ENCODE assay signal across 23 mouse cellular contexts in the genomic region with DNA sequence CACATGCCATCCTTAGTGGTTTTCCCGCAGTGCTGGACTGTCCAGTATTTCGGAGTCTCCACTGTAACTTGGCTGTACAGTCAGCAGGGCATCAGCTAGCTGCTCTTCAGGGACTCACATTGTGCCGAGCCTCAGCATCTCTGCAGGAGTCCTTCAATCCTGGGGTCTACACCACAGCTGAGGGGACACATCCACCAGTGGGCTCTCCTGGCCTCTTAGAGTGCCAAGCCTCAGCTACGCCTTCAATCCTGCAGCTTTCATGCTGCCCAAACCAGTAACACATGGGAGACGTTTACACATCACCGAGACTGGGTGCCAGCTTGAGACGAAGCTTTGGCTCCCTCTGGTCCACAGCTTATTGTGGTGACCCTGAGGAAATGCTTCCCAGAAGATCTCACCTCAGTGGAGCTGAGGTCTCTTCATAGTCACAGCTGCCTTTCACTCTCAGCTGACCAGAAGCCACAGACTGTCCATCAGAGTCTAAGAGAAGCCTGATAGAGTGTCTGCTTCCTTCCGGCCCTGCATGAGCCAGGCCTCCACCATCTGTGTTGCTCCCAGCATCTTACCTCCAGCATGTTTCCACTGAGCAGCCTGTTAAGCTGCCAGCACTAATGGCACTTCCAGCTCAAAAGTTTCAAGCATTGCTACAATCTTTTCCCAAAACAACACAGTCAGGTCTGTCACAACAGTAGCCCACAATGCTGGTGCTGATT. TPM values are rescaled to one million over a fixed set of nuclear protein-coding genes. Genes with fewer than 3 reads are reported as not detected.
A peak's percentile ranks its signal among the peaks of the same experiment; 100 is the strongest.
DNase-seq lines count a peak whose midpoint lies in the region; ATAC-seq and TF ChIP-seq lines count a peak whose summit lies in the region.
"Had no signal": no experiment of that assay in that cellular context is flagged by ENCODE, and none has a peak within 500 bp of the region (broad histone marks: within the 10 kb centered on the region; RNA-seq: fewer than 3 reads in every experiment).

No protein-coding gene starts in this region.

- H3K4me2 ChIP-seq in forebrain, postnatal 0 days (ENCODE audit: low read depth) = no peak overlapping the region
- H3K4me2 ChIP-seq in forebrain, embryonic 15.5 days (replicated peaks) = no peak overlapping the region
- H3K4me2 ChIP-seq: embryonic facial prominence, embryonic 12.5 days; forebrain, embryonic 12.5 days; heart, embryonic 12.5 days; limb, embryonic 13.5 days; lung, embryonic 14.5 days; neural tube, embryonic 12.5 days had no signal

- H3K36me3 ChIP-seq in forebrain, postnatal 0 days (ENCODE audit: insufficient read depth) = peaks cover 38% of the 10 kb centered on the region
- peaks cover 43% of the 10 kb centered on the region for H3K36me3 ChIP-seq in forebrain, embryonic 15.5 days

- peak; percentile 34 for DNase-seq in forebrain, postnatal 0 days
- no peak for DNase-seq in layer of hippocampus, adult 2 months (ENCODE audit: low spot score in 2 of 2)
- DNase-seq in layer of hippocampus, adult 18-20 months (ENCODE audit: low spot score in 2 of 2) = no peak
- DNase-seq in cerebellum, adult 9-11 months = peak; percentile 65
- DNase-seq in adipocyte (ENCODE audit: low spot score) = no peak
- no peak for DNase-seq in frontal cortex, postnatal 14 days (ENCODE audit: low spot score in 2 of 2)
- DNase-seq: heart, postnatal 10 days; kidney, postnatal 10 days; midbrain, embryonic 14.5 days; retina, postnatal 1 day; right cerebral cortex, postnatal 25 days had no signal

- H3K4me1 ChIP-seq in forebrain, postnatal 0 days (ENCODE audit: insufficient read depth) = no peaks in the 10 kb centered on the region; the same call in 1 of the 2 replicates
- H3K4me1 ChIP-seq in forebrain, embryonic 15.5 days = 0 out of 2 replicates have a peak, but pooled peaks cover 2% of the 10 kb centered on the region
- H3K4me1 ChIP-seq: embryonic facial prominence, embryonic 12.5 days; forebrain, embryonic 12.5 days; heart, embryonic 12.5 days; hindbrain, embryonic 10.5 days; neural tube, embryonic 12.5 days had no signal

- no peak overlapping the region for H3K4me3 ChIP-seq in forebrain, postnatal 0 days (ENCODE audit: low read depth, low read length)
- H3K4me3 ChIP-seq in forebrain, embryonic 15.5 days = no peak overlapping the region
- H3K4me3 ChIP-seq in layer of hippocampus, adult 2 months = no peak overlapping the region
- H3K4me3 ChIP-seq: embryonic facial prominence, embryonic 12.5 days; erythroblast, embryonic 14.5 days; forebrain, embryonic 12.5 days; heart, embryonic 12.5 days; hindbrain, embryonic 10.5 days; limb, embryonic 13.5 days; megakaryocyte, embryonic 14.5 days; neural tube, embryonic 12.5 days had no signal

- H3K9me3 ChIP-seq in forebrain, postnatal 0 days (ENCODE audit: low read length) = no peaks in the 10 kb centered on the region
- no peaks in the 10 kb centered on the region for H3K9me3 ChIP-seq in forebrain, embryonic 15.5 days
- H3K9me3 ChIP-seq: embryonic facial prominence, embryonic 12.5 days; forebrain, embryonic 12.5 days; neural tube, embryonic 12.5 days had no signal

- 75% methylated on average over 8 of the region's 8 CpGs for WGBS in forebrain, postnatal 0 days
- WGBS in forebrain, embryonic 15.5 days = 79% methylated on average over 8 of the region's 8 CpGs

- peak; percentile 40; the same call in 1 of the 2 replicates for ATAC-seq in forebrain, postnatal 0 days
- no peak for ATAC-seq in forebrain, embryonic 15.5 days (replicated peaks)
- ATAC-seq: intestine, postnatal 0 days had no signal

- no peak overlapping the region for H3K9ac ChIP-seq in forebrain, postnatal 0 days
- H3K9ac ChIP-seq in forebrain, embryonic 15.5 days (replicated peaks) = no peak overlapping the region
- H3K9ac ChIP-seq: embryonic facial prominence, embryonic 12.5 days; forebrain, embryonic 12.5 days; heart, embryonic 12.5 days; limb, embryonic 13.5 days; liver, embryonic 14.5 days; lung, embryonic 14.5 days; neural tube, embryonic 12.5 days had no signal

- no peaks in the 10 kb centered on the region for H3K27me3 ChIP-seq in forebrain, postnatal 0 days (ENCODE audit: insufficient read depth, low read length)
- no peaks in the 10 kb centered on the region for H3K27me3 ChIP-seq in forebrain, embryonic 15.5 days
- H3K27me3 ChIP-seq: embryonic facial prominence, embryonic 12.5 days; forebrain, embryonic 12.5 days; heart, embryonic 12.5 days; limb, embryonic 13.5 days; megakaryocyte, embryonic 14.5 days; neural tube, embryonic 12.5 days had no signal

- H3K27ac ChIP-seq in forebrain, postnatal 0 days (ENCODE audit: low read depth, low read length) = no peak overlapping the region
- no peak overlapping the region for H3K27ac ChIP-seq in forebrain, embryonic 15.5 days (replicated peaks)
- H3K27ac ChIP-seq in layer of hippocampus, adult 2 months = peak overlapping the region; percentile 62
- H3K27ac ChIP-seq: embryonic facial prominence, embryonic 12.5 days; forebrain, embryonic 12.5 days; hindbrain, embryonic 10.5 days; limb, embryonic 13.5 days; liver, embryonic 14.5 days; neural tube, embryonic 12.5 days had no signal

- no peak for TF ChIP-seq CTCF in forebrain, postnatal 0 days (IDR thresholded peaks at IDR 0.05; ENCODE audit: low read depth)
- no peak for TF ChIP-seq CTCF in layer of hippocampus, adult 2 months (conservative IDR thresholded peaks at IDR 0.05)

RNA-seq across cellular contexts. Expression of gene Cdk17, which starts 54.5 kb away (rescaled TPM):
- total RNA-seq in forebrain, postnatal 0 days (2014; rRNA removed) = 119 and 149 TPM in 2 replicates
- polyA plus RNA-seq in forebrain, postnatal 0 days (2015; fragmentation: Nextera tagmentation; extraction: Ambion mirVana) = 39.2 and 46.8 TPM in 2 replicates
- 50.2 and 57.3 TPM in 2 replicates for polyA plus RNA-seq in forebrain, embryonic 15.5 days (2015; fragmentation: Nextera tagmentation; extraction: Ambion mirVana)
- total RNA-seq in layer of hippocampus, adult 2 months (2021) = 100 to 1,000 TPM; 206 to 219 TPM
- total RNA-seq in layer of hippocampus, adult 18-20 months (2021) = 100 to 1,000 TPM; 216 to 230 TPM

Comparison
In these comparisons a context has a peak if more than half of its experiments do, and no peak if none do; other contexts are left out.
1. DNase-seq: peak in forebrain, postnatal 0 days (single experiment) and cerebellum, adult 9-11 months (single experiment); none in layer of hippocampus, adult 2 months (0 of 2), layer of hippocampus, adult 18-20 months (0 of 2), adipocyte (single experiment) and frontal cortex, postnatal 14 days (0 of 2).